Mouse (Mus musculus): Measurements from ENCODE around the gene Tbc1d2. TPM values are rescaled to one million over a fixed set of nuclear protein-coding genes. Genes with fewer than 3 reads are reported as not detected.

Gene Tbc1d2
- 0.30 TPM for total RNA-seq (2023)

GRCm38 (mm10) chr4:46650086-46650753, at the start of gene Tbc1d2:
Tbc1d2 (minus strand) TSS chr4:46650209.

GRCm38 (mm10) chr4:46601844-46602423, 48.1 kb downstream of the Tbc1d2 start, which contains the start of gene Coro2a:
Coro2a (minus strand) TSS chr4:46602202.

Other genes with a start within 250 kb of the Tbc1d2 start
- gene Hemgn, start 236.7 kb downstream of the Tbc1d2 start, total RNA-seq (2023): not detected
- gene Anp32b, start 199.3 kb downstream of the Tbc1d2 start, total RNA-seq (2023): 145 TPM
- 60.4 TPM for gene Nans, start 161.0 kb downstream of the Tbc1d2 start, total RNA-seq (2023)
- gene Trim14, start 114.1 kb downstream of the Tbc1d2 start, total RNA-seq (2023): 61.8 TPM
- gene Coro2a, start 48.0 kb downstream of the Tbc1d2 start, total RNA-seq (2023): 30.5 TPM